Mouse (Mus musculus) brain, adult 2 months (tissue): ENCODE data around the gene Armc9.

Experiments
- DNase-seq: peaks from one replicate; pipeline ENCODE4 v3.0.0; 2011; ENCODE audit warnings: low read depth, low spot score

The Armc9 gene

DNA sequence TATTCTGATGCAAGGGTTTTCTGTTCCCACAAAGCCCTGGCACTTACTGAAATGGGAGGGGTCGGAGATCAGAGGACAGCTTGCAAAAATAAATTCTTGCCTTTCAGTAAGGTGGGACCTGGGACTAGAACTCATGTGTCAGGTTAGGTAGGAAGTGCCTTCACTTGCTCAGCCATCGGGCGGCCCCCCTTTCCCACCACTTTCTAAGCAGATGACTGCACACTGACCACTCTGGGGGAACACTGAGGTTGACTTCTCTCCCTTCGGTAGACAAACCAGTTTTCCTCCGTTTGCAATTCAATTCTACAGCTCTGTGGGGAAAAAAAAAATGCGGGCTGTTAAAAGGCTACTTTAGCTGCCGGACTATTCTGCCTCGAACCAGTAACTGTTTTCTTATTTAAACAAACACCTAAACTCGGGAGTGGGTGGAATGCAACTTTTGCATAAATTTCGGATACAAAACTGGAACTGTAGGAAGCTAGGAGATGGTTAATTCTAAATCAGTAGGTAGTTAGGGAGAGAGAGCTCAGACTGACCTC lies 157.0 kb downstream of the Armc9 start:
- DNase-seq, result no peak

GRCm38 (mm10) chr1:86312269-86312668 lies 157.7 kb downstream of the Armc9 start:
- no peak for DNase-seq

GRCm38 (mm10) chr1:86313096-86313771 lies 158.7 kb downstream of the Armc9 start:
- DNase-seq, result no peak

DNA sequence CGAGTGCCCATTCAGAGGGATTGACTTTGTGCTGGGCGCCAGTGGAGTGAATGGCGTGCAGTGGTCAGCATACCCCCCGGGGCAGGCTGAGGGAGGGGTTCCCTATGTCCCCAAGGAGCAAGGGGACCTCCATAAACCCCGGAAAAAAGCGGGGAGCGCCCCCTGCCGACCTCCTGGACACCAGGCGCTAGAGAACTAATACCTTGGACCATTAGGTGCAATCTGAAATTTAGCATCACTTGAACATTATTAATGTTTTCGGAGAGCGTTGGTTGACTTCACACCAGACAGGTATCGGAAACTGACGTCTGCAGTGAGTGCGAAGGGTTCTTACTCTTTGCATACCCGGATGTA lies 159.2 kb downstream of the Armc9 start:
- DNase-seq, result no peak

GRCm38 (mm10) chr1:86320822-86321413 lies 166.3 kb downstream of the Armc9 start:
- no peak for DNase-seq
